8 mouse cellular contexts compared by ENCODE assay signal in the genomic region with DNA sequence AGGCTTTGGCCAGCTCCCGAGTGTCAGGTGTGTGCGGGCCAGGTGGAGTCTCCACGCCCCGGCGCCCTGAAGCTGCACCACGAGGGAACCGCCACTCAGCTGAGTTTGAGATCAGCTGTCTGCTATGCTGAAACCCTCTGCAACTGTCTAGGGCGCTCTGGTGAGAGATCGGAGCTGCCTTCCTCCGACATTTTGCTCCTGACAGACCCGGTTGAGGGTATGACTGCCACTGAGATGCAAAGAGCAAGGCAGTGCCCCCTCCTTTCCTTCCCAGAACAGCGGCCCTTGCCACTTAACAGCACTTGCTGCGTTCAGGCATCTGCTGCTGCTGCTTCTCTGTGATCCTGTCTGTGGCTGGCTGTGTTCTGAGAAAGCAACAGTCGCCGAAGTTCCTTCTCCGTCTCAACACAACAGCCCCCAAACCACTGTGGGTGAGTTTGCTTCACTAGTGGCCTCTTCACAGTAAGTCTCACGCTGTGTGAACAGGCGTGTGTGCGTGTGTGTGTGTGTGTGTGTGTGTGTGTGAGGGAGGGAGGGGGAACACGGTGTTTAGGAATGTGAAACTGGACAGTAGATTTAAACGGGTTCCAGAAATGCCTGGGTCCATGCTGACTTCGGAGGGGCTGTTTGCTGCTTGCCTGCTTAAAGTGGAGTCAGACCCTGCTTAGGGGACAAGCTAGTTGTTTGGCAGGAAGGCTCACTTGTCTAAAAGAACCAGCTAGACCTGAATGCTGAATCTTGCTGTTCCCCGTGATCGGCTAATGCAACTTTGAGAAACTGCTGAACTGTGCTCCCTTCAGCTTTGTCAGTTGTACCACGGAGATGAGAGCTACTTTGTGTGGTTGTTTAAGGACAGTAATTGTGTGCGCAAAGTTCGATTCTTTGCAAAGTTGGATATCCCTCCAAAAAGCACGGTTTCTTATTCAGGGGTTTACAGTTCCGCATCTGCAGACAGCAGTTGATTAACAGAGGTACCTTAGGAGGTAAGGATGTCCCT.
A peak's percentile ranks its signal among the peaks of the same experiment; 100 is the strongest.
DNase-seq lines count a peak whose midpoint lies in the region; ATAC-seq and TF ChIP-seq lines count a peak whose summit lies in the region.

No protein-coding gene starts in this region.

- no peaks in the 10 kb centered on the region for H3K9me3 ChIP-seq in forebrain, embryonic 14.5 days (replicated peaks; ENCODE audit: control insufficient read depth, low read length)
- no peaks in the 10 kb centered on the region for H3K9me3 ChIP-seq in hindbrain, embryonic 12.5 days (replicated peaks)
- no peaks in the 10 kb centered on the region for H3K9me3 ChIP-seq in limb, embryonic 13.5 days
- H3K9me3 ChIP-seq in neural tube, embryonic 12.5 days = no peaks in the 10 kb centered on the region

- peak; percentile 71 for ATAC-seq in forebrain, embryonic 14.5 days
- ATAC-seq in hindbrain, embryonic 12.5 days (ENCODE audit: low FRiP score) = peak; percentile 32; the same call in 1 of the 2 replicates
- ATAC-seq in limb, embryonic 13.5 days (ENCODE audit: low FRiP score, low read depth) = peak; percentile 76
- ATAC-seq in neural tube, embryonic 12.5 days (ENCODE audit: low FRiP score, low read depth) = peak; percentile 54

- peak overlapping the region; percentile 59 for H3K4me2 ChIP-seq in forebrain, embryonic 14.5 days (ENCODE audit: low read length)
- H3K4me2 ChIP-seq in hindbrain, embryonic 12.5 days (replicated peaks) = peak overlapping the region; percentile 57
- peak overlapping the region; percentile 70 for H3K4me2 ChIP-seq in limb, embryonic 13.5 days (replicated peaks)
- peak overlapping the region; percentile 64 for H3K4me2 ChIP-seq in neural tube, embryonic 12.5 days (replicated peaks)

- no peak overlapping the region for H3K27ac ChIP-seq in layer of hippocampus, adult 2 months
- no peak overlapping the region for H3K27ac ChIP-seq in brown adipose tissue, adult 24 weeks (replicated peaks; ENCODE audit: low read depth, low read length)
- no peak overlapping the region for H3K27ac ChIP-seq in forebrain, embryonic 14.5 days (ENCODE audit: low read depth, low read length)
- H3K27ac ChIP-seq in hindbrain, embryonic 12.5 days = no peak overlapping the region
- H3K27ac ChIP-seq in limb, embryonic 13.5 days = no peak overlapping the region
- no peak overlapping the region for H3K27ac ChIP-seq in neural tube, embryonic 12.5 days

- no peak for TF ChIP-seq CTCF in layer of hippocampus, adult 2 months (conservative IDR thresholded peaks at IDR 0.05)

- H3K4me1 ChIP-seq in brown adipose tissue, adult 24 weeks (ENCODE audit: control insufficient read depth, insufficient read depth, insufficient read length, low read length) = no peaks in the 10 kb centered on the region
- peaks cover 11% of the 10 kb centered on the region; the same call in 1 of the 2 replicates for H3K4me1 ChIP-seq in forebrain, embryonic 14.5 days (ENCODE audit: control insufficient read depth, insufficient read depth, low read length)
- H3K4me1 ChIP-seq in hindbrain, embryonic 12.5 days = peaks cover 18% of the 10 kb centered on the region
- peaks cover 24% of the 10 kb centered on the region for H3K4me1 ChIP-seq in limb, embryonic 13.5 days
- peaks cover 17% of the 10 kb centered on the region for H3K4me1 ChIP-seq in neural tube, embryonic 12.5 days

- 13% methylated on average over 29 of the region's 29 CpGs for WGBS in forebrain, embryonic 14.5 days
- WGBS in hindbrain, embryonic 12.5 days = 16% methylated on average over 29 of the region's 29 CpGs
- WGBS in limb, embryonic 13.5 days = 13% methylated on average over 29 of the region's 29 CpGs
- 18% methylated on average over 29 of the region's 29 CpGs for WGBS in neural tube, embryonic 12.5 days

- peak overlapping the region; percentile 52 for H3K9ac ChIP-seq in forebrain, embryonic 14.5 days (ENCODE audit: low read length)
- H3K9ac ChIP-seq in hindbrain, embryonic 12.5 days = no peak overlapping the region
- peak overlapping the region; percentile 70 for H3K9ac ChIP-seq in limb, embryonic 13.5 days
- 0 out of 2 replicates have a peak overlapping the region, but pooled peaks have one; percentile 10 for H3K9ac ChIP-seq in neural tube, embryonic 12.5 days

- no peaks in the 10 kb centered on the region for H3K36me3 ChIP-seq in forebrain, embryonic 14.5 days (ENCODE audit: control insufficient read depth, insufficient read depth, low read length)
- H3K36me3 ChIP-seq in hindbrain, embryonic 12.5 days = no peaks in the 10 kb centered on the region
- H3K36me3 ChIP-seq in limb, embryonic 13.5 days = no peaks in the 10 kb centered on the region
- no peaks in the 10 kb centered on the region for H3K36me3 ChIP-seq in neural tube, embryonic 12.5 days

- H3K27me3 ChIP-seq in forebrain, embryonic 14.5 days (replicated peaks; ENCODE audit: control insufficient read depth, insufficient read depth, low read length) = peaks cover 3% of the 10 kb centered on the region; the same call in 1 of the 2 replicates
- H3K27me3 ChIP-seq in hindbrain, embryonic 12.5 days = peaks cover 19% of the 10 kb centered on the region
- H3K27me3 ChIP-seq in limb, embryonic 13.5 days = peaks cover 21% of the 10 kb centered on the region
- H3K27me3 ChIP-seq in neural tube, embryonic 12.5 days (replicated peaks) = peaks cover 11% of the 10 kb centered on the region; the same call in 1 of the 2 replicates

- no peak for DNase-seq in layer of hippocampus, adult 2 months (ENCODE audit: low spot score in 2 of 2)
- DNase-seq in layer of hippocampus, adult 18-20 months (ENCODE audit: low spot score in 2 of 2) = no peak
- DNase-seq in forebrain, embryonic 14.5 days (ENCODE audit: low spot score) = peak; percentile 49
- DNase-seq in yolk sac, embryonic 10.5 days (ENCODE audit: low spot score) = peak; percentile 17

- H3K4me3 ChIP-seq in layer of hippocampus, adult 2 months = peak overlapping the region; percentile 40
- peak overlapping the region; percentile 27 for H3K4me3 ChIP-seq in brown adipose tissue, adult 24 weeks (ENCODE audit: insufficient read depth, low read depth, low read length)
- H3K4me3 ChIP-seq in forebrain, embryonic 14.5 days (ENCODE audit: low read depth, low read length) = peak overlapping the region; percentile 30
- peak overlapping the region; percentile 25 for H3K4me3 ChIP-seq in hindbrain, embryonic 12.5 days
- H3K4me3 ChIP-seq in limb, embryonic 13.5 days = peak overlapping the region; percentile 38
- H3K4me3 ChIP-seq in neural tube, embryonic 12.5 days = peak overlapping the region; percentile 30

Comparison
In these comparisons a context has a peak if more than half of its experiments do, and no peak if none do; other contexts are left out.
1. DNase-seq: peak in forebrain, embryonic 14.5 days (single experiment) and yolk sac, embryonic 10.5 days (single experiment); none in layer of hippocampus, adult 2 months (0 of 2) and layer of hippocampus, adult 18-20 months (0 of 2).
2. Peak in every context shown above with its lines, with median percentiles within 50 percentile points of each other: H3K4me3 ChIP-seq, ATAC-seq and H3K4me2 ChIP-seq.